Mouse (Mus musculus): ENCODE measurements around the gene Mtmr12.

- no peak for TF ChIP-seq POLR2A (IDR thresholded peaks at IDR 0.05; ENCODE audit: insufficient read depth, low read length)
- TF ChIP-seq CTCF (IDR thresholded peaks at IDR 0.05; ENCODE audit: low read depth, low read length), result no peak
- TF ChIP-seq EP300 (IDR thresholded peaks at IDR 0.05; ENCODE audit: insufficient read depth, low read depth, low read length), result no peak
These were observed 105.8 kb downstream of the Mtmr12 start for GRCm38 (mm10) chr15:12310676-12311075.
